Mouse (Mus musculus) lung, embryonic 15.5 days (tissue): ENCODE results near the gene Zfp692. TPM values are rescaled to one million over a fixed set of nuclear protein-coding genes. Genes with fewer than 3 reads are reported as not detected.

Source experiments
- ATAC-seq: fragments of 200-750 bp; cut with Nextera tagmentation; 2 replicates; pipeline ENCODE4 v1.8.0; 2017; ENCODE audit warnings: moderate number of reproducible peaks, borderline replicate concordance; ENCODE audit not compliant: low FRiP score, low TSS enrichment; ENCODE audit errors: extremely low read depth
- H3K27ac ChIP-seq: fragments of 300-500 bp; sonication (generic); 2 replicates; pipeline ENCODE4 v1.5.1; 2015; ENCODE audit warnings: moderate library complexity, mild to moderate bottlenecking, inconsistent platforms
- H3K27me3 ChIP-seq: fragments of 300-500 bp; sonication (generic); 2 replicates; pipeline ENCODE4 v1.6.1; 2015; ENCODE audit warnings: inconsistent platforms
- H3K36me3 ChIP-seq: fragments of 300-500 bp; sonication (generic); 2 replicates; pipeline ENCODE4 v1.6.1; 2015; ENCODE audit warnings: inconsistent platforms
- H3K4me1 ChIP-seq: fragments of 300-500 bp; sonication (generic); 2 replicates; pipeline ENCODE4 v1.6.1; 2015; ENCODE audit warnings: inconsistent platforms
- H3K4me2 ChIP-seq: fragments of 300-500 bp; sonication (generic); 2 replicates; pipeline ENCODE4 v1.6.1; 2015; ENCODE audit warnings: inconsistent platforms, mild to moderate bottlenecking, moderate library complexity
- H3K4me3 ChIP-seq: fragments of 300-500 bp; sonication (generic); 2 replicates; pipeline ENCODE4 v1.5.1; 2015; ENCODE audit warnings: mild to moderate bottlenecking, inconsistent platforms
- H3K9ac ChIP-seq: fragments of 300-500 bp; sonication (generic); 2 replicates; pipeline ENCODE4 v1.6.1; 2015; ENCODE audit warnings: inconsistent platforms
- H3K9me3 ChIP-seq: fragments of 300-500 bp; sonication (generic); 2 replicates; pipeline ENCODE4 v1.6.1; 2016; ENCODE audit warnings: inconsistent platforms
- WGBS: fragments of 180-500 bp; shearing (Covaris S2); methylation state at CpG from one replicate; pipeline ENCODE4 v1.1.7; 2015; 5-methylcytosine and 5-hydroxymethylcytosine counted together
- polyA plus RNA-seq: library from polyadenylated mRNA; unstranded; fragments of >200 nt; fragmentation: Nextera tagmentation; extraction: Ambion mirVana; gene quantifications from 2 replicates; pipeline ENCODE4 v1.2.1, GENCODE M21; 2015

The Zfp692 gene
- polyA plus RNA-seq, 1 experiment from 2014 or later, result 25.6 TPM

- H3K4me1 ChIP-seq, result peaks cover 29% of the 10 kb centered on the region
- H3K4me2 ChIP-seq, result peak overlapping the region; percentile 91
- H3K27me3 ChIP-seq, result no peaks in the 10 kb centered on the region
- 0 out of 2 replicates have a peak overlapping the region, but pooled peaks have one; percentile 63 for H3K27ac ChIP-seq
- peaks cover 23% of the 10 kb centered on the region for H3K36me3 ChIP-seq
- H3K4me3 ChIP-seq, result peak overlapping the region; percentile 87
- 17% methylated on average over 10 of the region's 10 CpGs for WGBS
- peak overlapping the region; percentile 66 for H3K9ac ChIP-seq
- ATAC-seq, result no peak
- no peaks in the 10 kb centered on the region for H3K9me3 ChIP-seq
These were observed 24.3 kb downstream of the Zfp692 start for GRCm38 (mm10) chr11:58331149-58331495.

GRCm38 (mm10) chr11:58331546-58331945, 24.7 kb downstream of the Zfp692 start:
- H3K27ac ChIP-seq, result no peak overlapping the region
- H3K36me3 ChIP-seq, result peaks cover 27% of the 10 kb centered on the region
- peak overlapping the region; percentile 66; the same call in 1 of the 2 replicates for H3K9ac ChIP-seq
- WGBS, result 84% methylated on average over 6 of the region's 6 CpGs
- peak overlapping the region; percentile 91 for H3K4me2 ChIP-seq
- peaks cover 29% of the 10 kb centered on the region for H3K4me1 ChIP-seq
- no peaks in the 10 kb centered on the region for H3K9me3 ChIP-seq
- H3K4me3 ChIP-seq, result peak overlapping the region; percentile 87
- H3K27me3 ChIP-seq, result no peaks in the 10 kb centered on the region
- ATAC-seq, result no peak

- Histone ChIP-seq H3K9me3 (no peaks in the 10 kb centered on the region), H3K4me2 (no peak overlapping the region), H3K4me3 (no peak overlapping the region), H3K36me3 (peaks cover 37% of the 10 kb centered on the region), H3K9ac (no peak overlapping the region), H3K27ac (no peak overlapping the region), H3K27me3 (no peaks in the 10 kb centered on the region), H3K4me1 (peaks cover 18% of the 10 kb centered on the region)
- no peak for ATAC-seq
- 67% methylated on average over 3 of the region's 3 CpGs for WGBS
These were observed 27.9 kb downstream of the Zfp692 start for GRCm38 (mm10) chr11:58334746-58335145.

GRCm38 (mm10) chr11:58346745-58347144, 39.9 kb downstream of the Zfp692 start:
- H3K4me2 ChIP-seq, result no peak overlapping the region
- H3K9me3 ChIP-seq, result no peaks in the 10 kb centered on the region
- H3K4me3 ChIP-seq, result no peak overlapping the region
- 91% methylated on average over 4 of the region's 4 CpGs for WGBS
- H3K9ac ChIP-seq, result no peak overlapping the region
- H3K36me3 ChIP-seq, result peaks cover 45% of the 10 kb centered on the region
- H3K27me3 ChIP-seq, result no peaks in the 10 kb centered on the region
- no peaks in the 10 kb centered on the region for H3K4me1 ChIP-seq
- no peak for ATAC-seq
- no peak overlapping the region for H3K27ac ChIP-seq

GRCm38 (mm10) chr11:58350628-58351027, 43.8 kb downstream of the Zfp692 start:
- H3K9ac ChIP-seq, result no peak overlapping the region
- no peaks in the 10 kb centered on the region for H3K4me1 ChIP-seq
- WGBS, result 69% methylated on average over 4 of the region's 4 CpGs
- no peak overlapping the region for H3K27ac ChIP-seq
- H3K4me3 ChIP-seq, result no peak overlapping the region
- no peak overlapping the region for H3K4me2 ChIP-seq
- H3K9me3 ChIP-seq, result no peaks in the 10 kb centered on the region
- peaks cover 18% of the 10 kb centered on the region for H3K36me3 ChIP-seq
- H3K27me3 ChIP-seq, result no peaks in the 10 kb centered on the region
- ATAC-seq, result no peak

- Histone ChIP-seq H3K36me3 (peaks cover 13% of the 10 kb centered on the region), H3K4me3 (no peak overlapping the region), H3K9ac (no peak overlapping the region), H3K4me1 (no peaks in the 10 kb centered on the region), H3K9me3 (no peaks in the 10 kb centered on the region), H3K4me2 (no peak overlapping the region), H3K27me3 (no peaks in the 10 kb centered on the region), H3K27ac (no peak overlapping the region)
- no peak for ATAC-seq
- 73% methylated on average over 5 of the region's 5 CpGs for WGBS
These were observed 44.3 kb downstream of the Zfp692 start for GRCm38 (mm10) chr11:58351179-58351578.

GRCm38 (mm10) chr11:58352681-58353548, 46.0 kb downstream of the Zfp692 start:
- no peak overlapping the region for H3K4me2 ChIP-seq
- no peak overlapping the region for H3K27ac ChIP-seq
- no peak overlapping the region for H3K4me3 ChIP-seq
- H3K4me1 ChIP-seq, result no peaks in the 10 kb centered on the region
- H3K27me3 ChIP-seq, result no peaks in the 10 kb centered on the region
- no peaks in the 10 kb centered on the region for H3K9me3 ChIP-seq
- H3K36me3 ChIP-seq, result no peaks in the 10 kb centered on the region
- ATAC-seq, result peak; percentile 19; the same call in 1 of the 2 replicates
- no peak overlapping the region for H3K9ac ChIP-seq
- WGBS, result 11% methylated on average over 7 of the region's 7 CpGs

- Histone ChIP-seq H3K36me3 (no peaks in the 10 kb centered on the region), H3K4me1 (no peaks in the 10 kb centered on the region), H3K4me2 (no peak overlapping the region), H3K9me3 (no peaks in the 10 kb centered on the region), H3K9ac (no peak overlapping the region), H3K4me3 (no peak overlapping the region), H3K27ac (no peak overlapping the region), H3K27me3 (no peaks in the 10 kb centered on the region)
- ATAC-seq, result no peak
- 53% methylated on average over 3 of the region's 3 CpGs for WGBS
These were observed 46.8 kb downstream of the Zfp692 start for GRCm38 (mm10) chr11:58353709-58354108.

GRCm38 (mm10) chr11:58354476-58354875, 47.6 kb downstream of the Zfp692 start:
- no peak for ATAC-seq
- no peaks in the 10 kb centered on the region for H3K9me3 ChIP-seq

GRCm38 (mm10) chr11:58354927-58355326, 48.1 kb downstream of the Zfp692 start:
- ATAC-seq, result no peak
- 53% methylated on average over 3 of the region's 3 CpGs for WGBS
- Histone ChIP-seq H3K4me2 (no peak overlapping the region), H3K9ac (no peak overlapping the region), H3K27me3 (no peaks in the 10 kb centered on the region), H3K27ac (no peak overlapping the region), H3K36me3 (no peaks in the 10 kb centered on the region), H3K4me3 (no peak overlapping the region), H3K4me1 (no peaks in the 10 kb centered on the region), H3K9me3 (no peaks in the 10 kb centered on the region)

More at GRCm38 (mm10) chr11:58354476-58354875, 47.6 kb downstream of the Zfp692 start:
- Histone ChIP-seq H3K36me3 (no peaks in the 10 kb centered on the region), H3K27ac (no peak overlapping the region), H3K27me3 (no peaks in the 10 kb centered on the region), H3K4me1 (no peaks in the 10 kb centered on the region), H3K4me2 (no peak overlapping the region), H3K9ac (no peak overlapping the region), H3K4me3 (no peak overlapping the region)
- 30% methylated on average over 10 of the region's 10 CpGs for WGBS

- no peak for ATAC-seq
- H3K9ac ChIP-seq, result no peak overlapping the region
- no peaks in the 10 kb centered on the region for H3K9me3 ChIP-seq
- no peaks in the 10 kb centered on the region for H3K4me1 ChIP-seq
- no peaks in the 10 kb centered on the region for H3K36me3 ChIP-seq
- no peak overlapping the region for H3K27ac ChIP-seq
- H3K4me3 ChIP-seq, result no peak overlapping the region
- H3K27me3 ChIP-seq, result no peaks in the 10 kb centered on the region
- H3K4me2 ChIP-seq, result no peak overlapping the region
- 81% methylated on average over 3 of the region's 3 CpGs for WGBS
These were observed 50.2 kb downstream of the Zfp692 start for GRCm38 (mm10) chr11:58357042-58357441.

GRCm38 (mm10) chr11:58357844-58358534, 51.1 kb downstream of the Zfp692 start:
- Histone ChIP-seq H3K4me2 (no peak overlapping the region), H3K4me1 (no peaks in the 10 kb centered on the region), H3K36me3 (no peaks in the 10 kb centered on the region), H3K9ac (no peak overlapping the region), H3K9me3 (no peaks in the 10 kb centered on the region), H3K27ac (no peak overlapping the region), H3K27me3 (no peaks in the 10 kb centered on the region), H3K4me3 (no peak overlapping the region)
- WGBS, result 76% methylated on average over 6 of the region's 6 CpGs
- ATAC-seq, result no peak
